Mouse (Mus musculus): ENCODE results near the gene Bag6.

DNA sequence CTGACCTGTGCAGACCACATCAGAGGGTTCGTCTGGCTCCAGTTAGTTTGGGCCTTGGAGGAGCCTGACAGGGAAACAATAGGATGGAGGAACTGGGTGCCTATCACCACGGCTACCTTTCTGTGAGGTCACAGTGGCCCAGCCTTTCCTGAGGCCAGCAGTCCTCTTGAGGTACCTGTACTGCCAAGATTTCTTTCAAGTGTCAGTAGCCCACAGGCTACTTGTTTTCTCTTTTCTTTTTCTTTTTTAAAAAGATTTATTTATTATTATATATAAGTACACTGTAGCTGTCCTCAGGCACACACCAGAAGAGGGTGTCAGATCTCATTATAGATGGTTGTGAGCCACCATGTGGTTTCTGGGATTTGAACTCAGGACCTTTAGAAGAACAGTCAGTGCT lies 41.0 kb downstream of the Bag6 start, which contains the start of gene Aif1:
- TF ChIP-seq CTCF (conservative IDR thresholded peaks at IDR 0.05; ENCODE audit: insufficient read depth, insufficient read length, low read depth, low read length): no peak
- TF ChIP-seq POLR2A (IDR thresholded peaks at IDR 0.05; ENCODE audit: low read depth, low read length): no peak

Measured in kidney, adult 2 months (tissue).